Mouse (Mus musculus): ENCODE measurements around the gene Scube1.

- TF ChIP-seq POLR2A (IDR thresholded peaks at IDR 0.05; ENCODE audit: borderline replicate concordance, extremely low read depth, insufficient read depth, insufficient read length, poor library complexity, severe bottlenecking) (no peak), CTCF (IDR thresholded peaks at IDR 0.05; ENCODE audit: borderline replicate concordance, extremely low read depth, insufficient read depth, insufficient read length) (no peak)
Measured at GRCm38 (mm10) chr15:83761512-83761911, 36.7 kb upstream of the Scube1 start.

All from brain, embryonic 14.5 days (tissue).